ENCODE assay signal across 14 mouse cellular contexts in the genomic region with DNA sequence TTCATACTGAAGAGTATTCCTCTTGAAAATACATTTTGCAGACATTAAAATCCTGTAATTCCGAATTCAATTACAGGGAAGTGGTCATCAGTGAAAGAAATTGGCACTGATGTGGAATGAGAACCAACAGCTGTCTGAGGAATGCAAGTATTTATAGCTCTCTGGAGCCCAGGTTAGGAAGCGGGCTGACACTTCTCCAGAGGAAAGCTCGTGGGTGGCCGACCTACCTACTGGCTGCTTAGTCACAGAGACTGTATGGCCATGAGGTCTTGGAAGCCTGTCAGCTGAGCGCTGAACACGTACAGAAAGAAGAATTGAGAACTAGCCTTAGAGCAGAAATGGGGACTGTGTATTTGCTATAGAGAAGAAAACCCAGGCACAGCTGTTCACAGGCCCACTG.
A peak's percentile ranks its signal among the peaks of the same experiment; 100 is the strongest.
DNase-seq lines count a peak whose midpoint lies in the region; ATAC-seq and TF ChIP-seq lines count a peak whose summit lies in the region.
"Had no signal": no experiment of that assay in that cellular context is flagged by ENCODE, and none has a peak within 500 bp of the region (broad histone marks: within the 10 kb centered on the region; RNA-seq: fewer than 3 reads in every experiment).

No protein-coding gene starts in this region.

- H3K4me1 ChIP-seq in heart, embryonic 16.5 days (ENCODE audit: control insufficient read depth, insufficient read depth, low read length): peaks cover 20% of the 10 kb centered on the region
- peaks cover 21% of the 10 kb centered on the region; the same call in 1 of the 2 replicates for H3K4me1 ChIP-seq in heart, embryonic 12.5 days (replicated peaks)
- H3K4me1 ChIP-seq in lung, adult 2 months (ENCODE audit: control insufficient read depth, insufficient read depth, low read length): peaks cover 2% of the 10 kb centered on the region
- H3K4me1 ChIP-seq: liver, embryonic 13.5 days had no signal

- no peaks in the 10 kb centered on the region for H3K9me3 ChIP-seq in heart, embryonic 16.5 days (replicated peaks; ENCODE audit: control insufficient read depth, low read length)
- H3K9me3 ChIP-seq in heart, embryonic 12.5 days (replicated peaks): no peaks in the 10 kb centered on the region
- H3K9me3 ChIP-seq: hindbrain, embryonic 10.5 days; liver, embryonic 13.5 days had no signal

- no peak overlapping the region for H3K27ac ChIP-seq in heart, embryonic 16.5 days (ENCODE audit: low read length)
- H3K27ac ChIP-seq in heart, embryonic 12.5 days (ENCODE audit: poor library complexity, severe bottlenecking): no peak overlapping the region
- H3K27ac ChIP-seq: hindbrain, embryonic 10.5 days; liver, embryonic 13.5 days had no signal

- no peaks in the 10 kb centered on the region for H3K27me3 ChIP-seq in heart, embryonic 16.5 days (ENCODE audit: control insufficient read depth, insufficient read depth, low read length)
- no peaks in the 10 kb centered on the region for H3K27me3 ChIP-seq in heart, embryonic 12.5 days (replicated peaks)
- H3K27me3 ChIP-seq: liver, embryonic 13.5 days had no signal

- H3K9ac ChIP-seq in heart, embryonic 16.5 days (ENCODE audit: low read length): no peak overlapping the region
- no peak overlapping the region for H3K9ac ChIP-seq in heart, embryonic 12.5 days
- H3K9ac ChIP-seq: liver, embryonic 13.5 days had no signal

- ATAC-seq in frontal cortex, adult (ENCODE audit: low TSS enrichment): peak; percentile 11
- ATAC-seq in heart, embryonic 16.5 days (replicated peaks; ENCODE audit: extremely low read depth, insufficient read depth, low FRiP score): no peak
- ATAC-seq in heart, embryonic 12.5 days (ENCODE audit: insufficient number of reproducible peaks, low FRiP score): no peak
- ATAC-seq in common myeloid progenitor, adult 5-6 weeks (replicated peaks; ENCODE audit: low read depth, poor library complexity, severe bottlenecking): peak; percentile 42; the same call in 1 of the 2 replicates
- ATAC-seq: forebrain, embryonic 16.5 days had no signal

- H3K36me3 ChIP-seq in heart, embryonic 16.5 days (ENCODE audit: control insufficient read depth, insufficient read depth): no peaks in the 10 kb centered on the region
- H3K36me3 ChIP-seq in heart, embryonic 12.5 days: peaks cover 5% of the 10 kb centered on the region
- H3K36me3 ChIP-seq: liver, embryonic 13.5 days had no signal

- 29% methylated on average over 6 of the region's 6 CpGs for WGBS in heart, embryonic 16.5 days
- WGBS in heart, embryonic 12.5 days: 50% methylated on average over 6 of the region's 6 CpGs
- WGBS in lung, adult 2 months: 46% methylated on average over 6 of the region's 6 CpGs

- H3K4me2 ChIP-seq in heart, embryonic 16.5 days (ENCODE audit: low read depth, low read length): 0 out of 2 replicates have a peak overlapping the region, but pooled peaks have one; percentile 33
- no peak overlapping the region for H3K4me2 ChIP-seq in heart, embryonic 12.5 days
- H3K4me2 ChIP-seq: liver, embryonic 13.5 days had no signal

- H3K4me3 ChIP-seq in heart, embryonic 16.5 days (ENCODE audit: low read length): no peak overlapping the region
- H3K4me3 ChIP-seq in heart, embryonic 12.5 days: no peak overlapping the region
- no peak overlapping the region for H3K4me3 ChIP-seq in lung, adult 2 months (replicated peaks; ENCODE audit: extremely low read depth, low read depth, low read length)
- H3K4me3 ChIP-seq: hindbrain, embryonic 10.5 days; liver, embryonic 13.5 days had no signal

- DNase-seq in frontal cortex, postnatal 14 days (ENCODE audit: low spot score in 2 of 2): no peak
- peak; percentile 56 for DNase-seq in 3134 (ENCODE audit: extremely low read depth, insufficient read length, low spot score)
- DNase-seq in lung, adult 2 months: no peak
- no peak for DNase-seq in lung, adult 18-20 months
- DNase-seq: adrenal gland, adult 8-10 months; liver, embryonic 13.5 days; right cerebral cortex, postnatal 25 days; thymus, postnatal 14 days had no signal

- TF ChIP-seq CTCF in lung, adult 2 months (IDR thresholded peaks at IDR 0.05; ENCODE audit: insufficient read depth, low read length): no peak

- TF ChIP-seq POLR2A in lung, adult 2 months (IDR thresholded peaks at IDR 0.05; ENCODE audit: borderline replicate concordance, extremely low read depth, low read depth, low read length): no peak

Comparison
In these comparisons a context has a peak if more than half of its experiments do, and no peak if none do; other contexts are left out.
1. ATAC-seq: peak in frontal cortex, adult (single experiment) and common myeloid progenitor, adult 5-6 weeks (single experiment); none in heart, embryonic 16.5 days (single experiment) and heart, embryonic 12.5 days (single experiment).